Mouse (Mus musculus) bone marrow, adult 2 months (tissue): Measurements from ENCODE around the gene Rexo1.

Experiments
- CTCF ChIP-seq: fragments of 200-500 bp; IDR thresholded peaks from 2 replicates; pipeline ENCODE4 v1.5.1; 2011; ENCODE audit warnings: low read length, control low read depth; ENCODE audit not compliant: control insufficient read depth, insufficient read depth
- POLR2A ChIP-seq: fragments of 200-500 bp; IDR thresholded peaks from 2 replicates; pipeline ENCODE4 v1.6.1; 2011; ENCODE audit warnings: low read depth, mild to moderate bottlenecking, control low read depth, low read length, borderline replicate concordance; ENCODE audit not compliant: control insufficient read depth

- no peak for TF ChIP-seq CTCF
- no peak for TF ChIP-seq POLR2A
Observed at GRCm38 (mm10) chr10:80519287-80519686, 42.1 kb downstream of the Rexo1 start.
